Mouse (Mus musculus) left cerebral cortex, postnatal 10 days (tissue): ENCODE data around the gene C8a. TPM values are rescaled to one million over a fixed set of nuclear protein-coding genes. Genes with fewer than 3 reads are reported as not detected.

Experiments used
- DNase-seq, 2 experiments: peaks; one replicate each; pipeline ENCODE4 v3.0.0; 2021 to 2022; ENCODE audit warnings: low spot score in 2 of 2, mixed read lengths in 1 of 2; ENCODE audit errors: extremely low spot score in 1 of 2
- intact Hi-C: fragments of 180-260 bp; cut with DNase I; formaldehyde crosslinking; loops from one replicate; pipeline ENCODE4 v1.15.1; 2025
- total RNA-seq, 2 experiments: library from RNA; stranded (reverse); gene quantifications; 2 replicates each; pipeline ENCODE4 v1.2.3; 2021

Gene C8a
- total RNA-seq, 2 experiments from 2014 or later: 0.10 to 0.17 TPM

DNA sequence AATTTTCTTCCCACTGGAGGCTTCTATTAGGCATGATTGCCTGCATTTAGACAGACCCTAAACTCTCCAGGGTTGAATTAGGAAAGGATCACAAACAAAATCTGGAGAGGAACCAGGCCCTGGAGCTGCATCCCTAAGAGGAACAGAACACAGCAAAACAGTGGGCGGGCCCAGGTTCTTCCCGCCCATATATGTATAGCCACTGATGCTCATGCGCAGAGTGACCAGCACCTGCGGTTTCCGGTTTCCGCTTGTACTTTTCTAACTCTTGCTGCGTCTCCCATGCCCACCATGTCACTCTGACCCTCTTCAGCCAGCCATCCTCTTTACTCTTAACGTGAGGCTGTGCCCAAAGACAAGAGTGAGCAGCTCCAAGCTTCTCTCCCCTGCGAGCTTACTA, 77.2 kb downstream of the C8a start:
- intact Hi-C loops: no loop called here
- DNase-seq: no peak

DNA sequence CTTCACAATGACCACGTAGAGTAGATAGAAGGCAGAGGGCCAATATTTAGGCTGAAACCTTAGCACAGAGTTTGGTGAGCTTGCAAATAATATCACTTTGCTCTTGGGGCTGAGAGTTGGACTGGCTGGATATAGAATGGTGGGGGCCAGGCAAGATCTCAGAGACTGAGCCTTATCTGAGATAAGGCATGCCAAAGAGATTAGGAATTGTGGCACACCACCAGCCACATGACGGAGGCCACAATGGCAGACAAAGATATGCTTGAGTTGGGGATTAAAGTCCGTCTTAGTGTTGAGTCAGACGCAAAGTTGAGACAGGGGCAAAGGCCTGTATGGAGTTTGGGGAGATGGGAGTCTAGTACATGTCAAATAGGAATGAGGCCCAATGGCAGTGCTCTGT, 84.1 kb downstream of the C8a start:
- DNase-seq: no peak
- intact Hi-C loops: no loop called here

DNA sequence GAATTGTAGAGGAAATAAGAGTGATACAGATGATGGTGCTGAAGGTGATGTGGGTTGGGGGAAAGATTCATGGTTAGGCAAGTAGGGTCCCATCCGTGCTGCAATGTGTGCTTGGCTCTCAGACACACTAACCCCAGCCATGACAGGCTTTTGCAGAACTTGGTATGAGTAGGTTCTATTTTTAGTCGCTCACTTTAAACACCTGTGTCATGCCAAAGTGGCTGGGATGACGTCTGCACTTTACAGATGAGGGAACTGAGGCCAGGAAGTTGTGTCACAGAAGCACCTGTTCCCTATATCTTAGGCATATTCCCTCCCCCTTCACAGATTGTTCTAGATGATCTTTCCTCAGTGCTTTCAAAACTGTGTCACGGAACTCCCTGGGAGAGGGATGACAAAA, 93.9 kb downstream of the C8a start:
- intact Hi-C loops: no loop called here

DNA sequence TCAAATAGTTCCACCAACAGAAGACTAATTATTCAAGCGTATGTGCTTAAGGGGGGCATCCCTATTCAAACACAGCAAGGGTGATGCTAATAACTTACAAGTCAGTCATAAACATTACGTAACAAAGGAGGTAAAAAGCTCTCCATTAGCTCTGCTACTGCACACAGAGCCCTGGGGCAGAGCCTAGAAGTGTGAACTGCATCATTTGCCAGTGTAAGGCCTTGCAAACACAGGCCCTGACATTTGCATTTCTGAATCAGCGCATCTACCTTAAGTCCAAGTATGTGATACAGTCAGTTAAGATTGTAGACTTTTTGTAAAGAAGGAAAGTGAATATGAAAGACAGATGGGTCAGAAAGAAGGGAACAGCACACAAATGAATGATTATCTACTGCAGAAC, 94.8 kb downstream of the C8a start:
- DNase-seq: no peak
- intact Hi-C loops: no loop called here

More for the DNA sequence above, 93.9 kb downstream of the C8a start:
- no peak for DNase-seq

DNA sequence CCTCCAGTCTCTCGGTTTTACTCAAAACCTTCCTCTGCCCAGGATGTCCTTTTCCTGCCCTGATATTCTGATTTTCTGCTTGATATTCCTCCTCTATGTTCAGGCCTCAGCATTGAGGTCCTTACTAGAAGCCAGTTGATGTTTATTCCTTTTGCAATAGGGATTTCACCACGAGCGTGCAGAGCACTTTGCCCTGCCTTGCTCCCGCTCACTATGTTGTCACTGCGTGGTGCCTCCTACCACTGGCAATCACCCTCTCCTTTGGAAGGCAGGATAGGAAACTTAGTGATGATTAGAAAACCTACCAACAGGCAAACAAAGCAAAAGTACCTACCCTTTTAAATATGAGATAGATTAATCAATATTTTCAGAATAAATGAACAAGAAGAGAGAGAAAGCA, 96.7 kb downstream of the C8a start:
- no peak for DNase-seq
- intact Hi-C loops: no loop called here

DNA sequence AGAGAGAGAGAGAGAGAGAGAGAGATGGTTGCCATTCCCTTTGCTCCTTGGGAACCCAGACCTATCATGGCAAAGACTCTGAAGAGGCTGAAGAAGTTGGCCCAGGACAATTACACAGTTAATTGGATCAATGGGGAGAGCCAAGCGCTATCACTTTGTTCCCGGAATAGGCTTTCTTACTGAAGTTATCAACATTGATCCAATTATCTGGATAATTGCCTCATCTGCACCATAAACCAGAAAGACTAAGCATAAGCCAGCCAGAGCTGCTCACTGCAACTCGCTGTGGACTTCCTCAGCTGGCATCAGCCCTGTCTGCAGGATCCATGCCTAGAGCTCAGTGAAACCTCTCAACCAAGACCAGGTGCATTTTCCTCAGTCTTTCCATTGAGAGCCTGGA, 100.6 kb downstream of the C8a start:
- DNase-seq: no peak
- intact Hi-C loops: no loop called here

DNA sequence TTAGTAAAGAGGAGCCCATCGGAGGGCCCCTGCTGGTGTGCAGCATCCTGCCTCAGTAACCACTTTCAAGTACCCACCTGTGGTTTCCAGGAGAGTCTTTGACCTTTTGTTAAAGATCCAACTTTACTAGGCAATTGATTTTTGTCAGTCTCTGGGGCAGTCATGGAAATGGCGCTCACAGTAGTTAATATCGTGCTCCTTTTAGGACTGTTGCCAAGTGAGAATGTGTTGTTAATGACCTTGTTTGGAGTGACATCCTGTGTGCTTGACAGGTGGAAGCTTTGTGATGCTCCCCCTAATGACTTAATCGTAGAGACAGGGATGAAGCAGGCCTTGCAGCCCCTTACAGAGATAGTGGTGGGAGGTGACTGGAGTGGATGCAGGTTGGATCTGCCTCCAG, 105.9 kb downstream of the C8a start:
- DNase-seq: no peak
- intact Hi-C loops: no loop called here

DNA sequence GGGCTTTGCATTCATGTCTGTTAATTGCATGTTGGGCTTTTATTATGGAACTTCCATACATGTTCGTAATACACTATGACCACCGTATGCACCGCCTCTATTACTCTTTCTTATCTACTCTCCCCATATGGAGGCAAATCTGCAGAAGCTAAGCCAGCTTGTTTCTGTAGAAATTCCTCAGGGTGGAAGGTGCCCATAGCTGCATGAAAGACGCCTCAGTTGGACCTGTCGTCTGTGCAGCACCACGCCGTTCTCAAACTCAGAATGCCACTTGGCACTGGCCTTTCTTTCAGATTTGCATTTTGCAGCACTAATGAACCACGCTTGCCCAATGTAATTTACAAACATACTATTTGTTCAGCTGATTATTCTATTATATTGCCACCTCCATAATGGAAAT, 106.6 kb downstream of the C8a start:
- DNase-seq: no peak
- intact Hi-C loops: no loop called here

DNA sequence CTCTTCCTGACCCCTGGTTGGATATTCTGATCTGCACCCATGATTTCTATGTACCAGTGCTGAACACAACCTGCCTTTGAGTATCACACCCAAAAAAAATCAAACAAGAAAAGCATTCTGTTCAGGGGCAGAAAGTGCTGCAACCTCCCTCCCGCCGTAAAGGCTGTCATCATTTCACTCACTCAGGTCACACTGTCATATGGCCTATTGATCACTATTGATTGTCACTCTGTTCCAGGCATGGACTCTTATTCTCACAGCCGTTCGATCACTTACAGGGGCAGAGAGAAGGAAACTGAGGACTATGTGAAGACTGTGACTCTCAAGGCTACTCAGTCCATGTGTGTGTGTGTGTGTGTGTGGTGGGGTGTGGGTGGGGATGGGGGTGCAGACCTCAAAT, 108.0 kb downstream of the C8a start:
- intact Hi-C loops: no loop called here
- no peak for DNase-seq

DNA sequence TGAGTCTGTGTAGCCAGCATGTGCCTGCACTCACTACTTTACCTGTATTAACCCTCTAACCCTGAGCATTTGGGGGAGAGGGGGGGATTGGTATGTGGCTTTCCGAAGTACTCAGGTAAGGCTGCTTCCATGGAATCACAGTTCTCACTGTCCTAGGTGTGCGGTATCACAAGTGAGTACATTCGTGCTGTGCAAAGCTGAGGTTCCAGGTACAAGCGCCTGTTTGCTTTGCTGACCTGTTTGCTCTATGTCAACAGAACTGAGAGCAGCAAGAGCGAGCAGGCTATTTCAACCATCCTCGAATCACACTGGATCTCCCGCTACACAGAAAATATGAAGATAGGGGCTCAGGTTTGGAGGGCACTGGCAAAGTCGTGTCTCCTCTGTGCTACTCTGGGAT, 110.1 kb downstream of the C8a start, which contains the start of gene C8b:
C8b (plus strand) TSS at position 253 of the 400 bp plus-strand sequence.
- intact Hi-C loops: no loop called here
- DNase-seq: no peak

Other genes with a start within 250 kb of the C8a start
- gene C8b, start 110.1 kb downstream of the C8a start, total RNA-seq: under 1 TPM; 0.26 to 0.54 TPM
- gene Gm17662, start 19.1 kb downstream of the C8a start, total RNA-seq: not detected
- gene Fyb2, start 37.1 kb upstream of the C8a start, total RNA-seq: 1 to 10 TPM; 1.8 to 2.1 TPM
- 10 to 100 TPM; 33.1 to 36.4 TPM for gene Prkaa2, start 233.5 kb upstream of the C8a start, total RNA-seq